ENCODE assay signal across 8 mouse cellular contexts in the genomic region with DNA sequence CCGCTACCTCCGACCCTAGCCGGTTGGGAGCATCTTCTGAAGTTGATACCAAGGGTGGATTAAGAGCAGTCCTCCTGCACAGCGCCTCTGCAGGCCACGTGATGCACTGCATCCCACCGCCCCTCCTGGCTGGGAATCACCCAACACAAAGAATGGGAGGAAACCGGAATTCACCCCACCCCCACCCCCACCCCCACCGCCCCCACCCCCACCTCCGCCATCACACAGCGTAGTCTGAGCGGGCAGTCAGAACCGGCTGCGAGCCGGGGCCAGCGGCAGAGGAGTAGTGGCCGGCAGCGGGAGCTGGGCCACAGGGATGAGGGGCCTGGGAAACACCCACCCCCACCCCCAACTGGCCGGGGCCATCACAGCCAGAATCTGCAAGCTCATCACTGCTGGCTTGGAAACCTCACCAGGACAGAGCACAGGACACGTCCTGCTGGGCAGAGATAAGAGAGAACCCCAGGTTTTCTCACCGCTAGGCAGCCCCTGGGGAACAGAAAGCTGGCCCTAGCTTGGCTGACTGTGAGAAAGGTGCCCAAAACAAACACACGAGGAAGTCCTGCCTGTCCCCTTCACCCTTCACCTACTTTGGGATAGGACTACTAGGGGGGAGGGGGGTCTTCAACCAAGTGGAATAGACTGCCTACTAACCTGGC.
DNase-seq lines count a peak whose midpoint lies in the region; ATAC-seq and TF ChIP-seq lines count a peak whose summit lies in the region.

No protein-coding gene starts in this region.

- H3K27me3 ChIP-seq in megakaryocyte, embryonic 14.5 days (replicated peaks): peaks cover 66% of the 10 kb centered on the region
- peaks cover 49% of the 10 kb centered on the region for H3K27me3 ChIP-seq in embryonic facial prominence, embryonic 10.5 days (replicated peaks; ENCODE audit: low read depth, poor library complexity, severe bottlenecking)
- no peaks in the 10 kb centered on the region for H3K27me3 ChIP-seq in heart, adult 2 months (ENCODE audit: control insufficient read depth, insufficient read depth, low read length)
- no peaks in the 10 kb centered on the region for H3K27me3 ChIP-seq in liver, embryonic 13.5 days
- H3K27me3 ChIP-seq in neural tube, embryonic 11.5 days (ENCODE audit: control insufficient read depth, insufficient read depth, low read length): no peaks in the 10 kb centered on the region

- H3K27ac ChIP-seq in embryonic facial prominence, embryonic 10.5 days (replicated peaks): peak overlapping the region; percentile 93
- peak overlapping the region; percentile 51 for H3K27ac ChIP-seq in heart, adult 2 months
- no peak overlapping the region for H3K27ac ChIP-seq in liver, embryonic 13.5 days
- H3K27ac ChIP-seq in neural tube, embryonic 11.5 days (ENCODE audit: low read depth, low read length): peak overlapping the region; percentile 62; the same call in 1 of the 2 replicates

- H3K4me2 ChIP-seq in liver, embryonic 13.5 days: peak overlapping the region; percentile 48
- H3K4me2 ChIP-seq in neural tube, embryonic 11.5 days (ENCODE audit: low read depth): peak overlapping the region; percentile 53

- TF ChIP-seq EP300 in heart, adult 2 months (IDR thresholded peaks at IDR 0.05; ENCODE audit: insufficient read depth, low read depth, low read length): 0 out of 2 replicates have a peak, but pooled peaks have one; percentile 23

- peak; percentile 94 for DNase-seq in embryonic facial prominence, embryonic 10.5 days (ENCODE audit: low spot score)
- peak; percentile 81 to 86 for DNase-seq in heart, adult 2 months
- DNase-seq in kidney, adult 18-20 months: peak; percentile 80
- peak; percentile 51 for DNase-seq in liver, embryonic 13.5 days
- DNase-seq in neural tube, embryonic 11.5 days (ENCODE audit: low spot score): peak; percentile 92
- peak; percentile 10 to 11 for DNase-seq in thymus, adult 18-20 months

- no peaks in the 10 kb centered on the region for H3K36me3 ChIP-seq in megakaryocyte, embryonic 14.5 days (replicated peaks; ENCODE audit: low read length)
- no peaks in the 10 kb centered on the region for H3K36me3 ChIP-seq in embryonic facial prominence, embryonic 10.5 days (replicated peaks)
- H3K36me3 ChIP-seq in heart, adult 2 months (ENCODE audit: control insufficient read depth, insufficient read depth, low read length): no peaks in the 10 kb centered on the region
- no peaks in the 10 kb centered on the region for H3K36me3 ChIP-seq in liver, embryonic 13.5 days
- no peaks in the 10 kb centered on the region for H3K36me3 ChIP-seq in neural tube, embryonic 11.5 days (ENCODE audit: control insufficient read depth, insufficient read depth, low read length)

- no peak for ATAC-seq in megakaryocyte, adult 5-6 weeks (ENCODE audit: poor library complexity, severe bottlenecking)
- ATAC-seq in liver, embryonic 13.5 days (ENCODE audit: low read depth): peak; percentile 63
- ATAC-seq in neural tube, embryonic 11.5 days (ENCODE audit: insufficient read depth, low FRiP score, low TSS enrichment): peak; percentile 71

- under 1% methylated on average over 20 of the region's 21 CpGs for WGBS in embryonic facial prominence, embryonic 10.5 days
- WGBS in heart, adult 2 months: 5% methylated on average over 21 of the region's 21 CpGs
- WGBS in liver, embryonic 13.5 days (ENCODE audit: insufficient replicate concordance): 3% methylated on average over 21 of the region's 21 CpGs
- WGBS in neural tube, embryonic 11.5 days: 1% methylated on average over 21 of the region's 21 CpGs

- no peaks in the 10 kb centered on the region for H3K9me3 ChIP-seq in megakaryocyte, embryonic 14.5 days
- no peaks in the 10 kb centered on the region for H3K9me3 ChIP-seq in embryonic facial prominence, embryonic 10.5 days
- no peaks in the 10 kb centered on the region for H3K9me3 ChIP-seq in liver, embryonic 13.5 days (replicated peaks)
- no peaks in the 10 kb centered on the region for H3K9me3 ChIP-seq in neural tube, embryonic 11.5 days (ENCODE audit: control insufficient read depth, low read length)

- TF ChIP-seq CTCF in heart, adult 2 months (IDR thresholded peaks at IDR 0.05): peak; percentile 78

- intact Hi-C loops in heart, adult 2 months (cut with DNase I): loop anchor here (2.0 kb wide), 2 partner anchors 48 to 120 kb away; no protein-coding TSS in a partner anchor

- peak overlapping the region; percentile 42 for H3K4me3 ChIP-seq in megakaryocyte, embryonic 14.5 days (replicated peaks)
- H3K4me3 ChIP-seq in embryonic facial prominence, embryonic 10.5 days: peak overlapping the region; percentile 55
- H3K4me3 ChIP-seq in heart, adult 2 months: peak overlapping the region; percentile 29; the same call in 1 of the 2 replicates
- 0 out of 2 replicates have a peak overlapping the region, but pooled peaks have one; percentile 8 for H3K4me3 ChIP-seq in liver, embryonic 13.5 days (replicated peaks)
- peak overlapping the region; percentile 29 for H3K4me3 ChIP-seq in neural tube, embryonic 11.5 days (ENCODE audit: low read depth, low read length)

- no peaks in the 10 kb centered on the region for H3K79me2 ChIP-seq in heart, adult 2 months (replicated peaks; ENCODE audit: control insufficient read depth, insufficient read depth, low read length)

- 0 out of 2 replicates have a peak, but pooled peaks have one; percentile 12 for TF ChIP-seq POLR2A in heart, adult 2 months (IDR thresholded peaks at IDR 0.05; ENCODE audit: insufficient read depth, low read depth, low read length)

- H3K4me1 ChIP-seq in megakaryocyte, embryonic 14.5 days: peaks cover 9% of the 10 kb centered on the region
- H3K4me1 ChIP-seq in embryonic facial prominence, embryonic 10.5 days: peaks cover 64% of the 10 kb centered on the region
- H3K4me1 ChIP-seq in heart, adult 2 months (ENCODE audit: control insufficient read depth, insufficient read depth, low read length): 0 out of 2 replicates have a peak, but pooled peaks cover 3% of the 10 kb centered on the region
- peaks cover 12% of the 10 kb centered on the region for H3K4me1 ChIP-seq in liver, embryonic 13.5 days (replicated peaks)
- peaks cover 12% of the 10 kb centered on the region; the same call in 1 of the 2 replicates for H3K4me1 ChIP-seq in neural tube, embryonic 11.5 days (ENCODE audit: control insufficient read depth, insufficient read depth, low read length)

- no peak overlapping the region for H3K9ac ChIP-seq in heart, adult 2 months (ENCODE audit: low read depth, low read length)
- peak overlapping the region; percentile 36; the same call in 1 of the 2 replicates for H3K9ac ChIP-seq in liver, embryonic 13.5 days
- peak overlapping the region; percentile 69 for H3K9ac ChIP-seq in neural tube, embryonic 11.5 days (ENCODE audit: low read length)

Comparison
In these comparisons a context has a peak if more than half of its experiments do, and no peak if none do; other contexts are left out.
1. DNase-seq: peak in every context shown above with its lines; median percentile 94 in embryonic facial prominence, embryonic 10.5 days; 92 in neural tube, embryonic 11.5 days; 84 in heart, adult 2 months; 80 in kidney, adult 18-20 months; 51 in liver, embryonic 13.5 days; 10 in thymus, adult 18-20 months.